Mouse (Mus musculus) left cerebral cortex, adult 9 months (tissue): ENCODE data around the gene Spta1.

Experiments used
- DNase-seq, 2 experiments: peaks; one replicate each; pipeline ENCODE4 v3.0.0; 2022; ENCODE audit warnings: low spot score in 2 of 2

Spta1 gene

DNA sequence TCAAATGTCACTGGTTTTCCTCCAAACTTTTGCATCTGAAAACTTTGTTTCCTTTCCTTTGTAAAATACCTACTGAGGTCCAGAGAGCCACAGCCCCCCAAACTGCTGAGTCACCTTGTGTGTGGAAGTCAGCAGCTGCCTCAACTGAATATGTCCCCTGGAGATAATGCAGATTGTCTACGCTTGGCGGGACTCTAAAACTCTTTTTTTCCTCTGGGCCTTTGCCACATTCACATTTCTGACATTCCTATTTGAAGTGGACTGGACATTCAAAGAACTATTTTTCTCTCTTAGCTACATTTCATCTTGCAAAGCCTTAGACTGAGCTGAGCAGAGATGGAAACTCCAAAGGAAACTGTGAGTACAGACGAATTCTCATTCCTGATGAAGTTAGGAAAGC is at the start of gene Spta1:
Gene Spta1 (plus strand): TSS at position 172 of the 400 bp plus-strand sequence.
- DNase-seq = no peak

DNA sequence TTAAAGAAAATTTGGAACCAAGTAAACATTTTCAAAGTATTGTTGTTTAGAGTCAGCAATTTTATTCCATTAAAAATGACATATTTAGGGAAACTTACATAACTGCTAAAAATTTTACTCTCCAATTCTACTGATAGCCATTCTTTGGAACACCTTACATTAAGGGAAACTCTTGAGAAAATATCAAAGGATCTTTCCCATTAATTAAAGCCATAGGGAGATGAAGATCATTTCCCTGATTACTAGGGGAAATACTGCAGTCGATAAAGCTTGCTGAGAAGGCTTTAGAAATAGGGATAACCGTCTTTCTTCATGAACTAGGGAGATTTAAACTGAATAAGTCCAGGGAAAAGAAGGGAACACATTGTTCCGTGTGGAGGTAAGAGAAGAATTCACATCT is 41.4 kb upstream of the Spta1 start, which contains the start of gene Olfr424:
Gene Olfr424 (plus strand): TSS at position 301 of the 400 bp plus-strand sequence.
- DNase-seq = no peak

DNA sequence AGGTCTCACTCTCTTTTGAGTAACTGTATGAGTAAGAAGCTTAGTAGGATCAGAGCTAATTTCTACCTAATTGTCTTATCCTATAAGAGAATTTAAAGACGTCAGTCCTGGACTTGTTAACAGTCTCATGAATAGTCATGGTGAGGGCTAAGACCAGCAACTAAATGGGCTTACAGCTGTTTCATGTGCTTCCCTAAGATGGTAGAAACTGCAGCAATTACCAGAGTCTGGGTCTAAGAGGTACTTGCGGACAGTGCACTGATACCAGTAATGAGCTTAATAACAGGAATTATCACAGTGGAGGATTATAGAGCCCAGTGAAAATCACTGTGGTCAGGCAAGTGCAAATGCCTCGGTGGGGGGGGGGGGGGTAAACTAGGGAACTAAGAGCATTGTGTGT is 40.6 kb upstream of the Spta1 start:
- DNase-seq = no peak

DNA sequence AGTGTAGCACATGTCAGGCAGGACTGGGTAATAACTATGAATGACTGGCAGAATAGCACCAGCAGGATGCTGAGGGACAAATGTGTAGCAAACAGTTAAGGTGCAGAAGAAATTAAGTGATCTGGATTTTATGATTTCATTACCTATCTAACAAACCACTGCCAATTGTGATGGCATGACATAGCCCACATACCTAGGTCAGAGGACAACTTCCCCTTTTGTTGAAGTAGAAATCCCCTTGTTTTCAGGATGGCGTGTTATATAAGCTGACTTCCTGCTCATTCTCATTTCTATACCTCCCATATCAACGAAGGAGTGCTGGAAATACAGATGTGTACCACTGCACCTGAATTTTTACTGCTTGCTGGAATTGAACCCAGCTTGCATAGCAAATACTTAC is 31.2 kb upstream of the Spta1 start:
- DNase-seq = no peak

DNA sequence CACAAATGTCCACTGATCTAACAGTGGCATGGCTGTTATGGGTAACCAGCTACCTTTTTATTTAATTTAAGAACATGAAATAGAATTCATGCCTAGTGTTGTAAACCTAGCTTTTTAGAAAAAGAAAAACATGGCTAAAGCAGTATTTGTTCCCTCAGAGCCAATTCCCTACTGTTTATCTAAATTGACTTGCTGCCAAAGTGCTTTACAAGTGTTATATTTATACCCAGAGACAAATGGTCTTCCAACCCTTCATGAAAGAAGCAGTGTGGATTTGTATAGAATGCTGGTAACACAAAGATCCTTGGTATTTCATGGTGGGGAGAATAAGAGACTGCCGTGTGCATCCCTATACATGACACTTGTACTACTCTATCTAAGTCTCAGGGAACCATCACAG is 25.9 kb upstream of the Spta1 start:
- DNase-seq = no peak

DNA sequence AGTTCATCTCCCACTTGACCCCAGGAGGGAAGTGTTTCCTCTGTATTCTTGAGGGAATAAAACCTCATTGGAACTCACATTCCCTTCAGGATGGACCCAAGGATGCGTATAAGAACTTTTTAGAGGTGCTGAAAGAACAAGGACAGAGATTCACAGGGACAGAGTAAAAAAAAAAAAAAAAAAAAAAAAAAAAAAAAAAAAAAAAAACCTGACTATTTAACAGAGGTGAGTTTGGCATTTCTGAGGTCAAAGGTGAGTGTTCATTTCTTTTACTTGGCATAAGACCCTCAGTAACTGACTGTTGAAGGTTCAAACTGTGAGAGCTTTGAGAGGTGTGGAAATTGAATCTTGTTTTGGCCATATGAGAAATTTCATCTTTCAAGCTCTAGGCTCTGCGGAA is 23.3 kb upstream of the Spta1 start:
- DNase-seq = no peak

DNA sequence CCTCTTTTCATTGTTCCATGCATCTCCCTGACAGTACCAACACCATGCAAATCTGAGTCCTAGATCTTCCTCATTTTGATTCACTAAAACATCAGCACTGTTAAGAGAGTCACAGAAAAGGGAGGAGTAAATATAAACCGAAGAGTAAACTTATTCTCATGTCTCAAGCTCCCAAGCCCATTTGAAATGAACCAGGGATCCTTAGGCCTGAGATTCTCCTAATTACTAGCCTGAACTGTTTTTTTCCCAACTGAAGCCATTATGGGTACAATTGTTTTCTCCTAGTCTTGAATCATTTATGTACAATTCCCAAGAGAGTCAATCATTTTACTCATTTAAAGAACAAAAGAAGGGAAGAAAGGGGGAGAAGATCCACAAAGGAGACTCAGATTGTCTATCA is 17.2 kb upstream of the Spta1 start, which contains the start of gene Olfr420:
Gene Olfr420 (plus strand): TSS at position 301 of the 400 bp plus-strand sequence.
- DNase-seq = no peak

DNA sequence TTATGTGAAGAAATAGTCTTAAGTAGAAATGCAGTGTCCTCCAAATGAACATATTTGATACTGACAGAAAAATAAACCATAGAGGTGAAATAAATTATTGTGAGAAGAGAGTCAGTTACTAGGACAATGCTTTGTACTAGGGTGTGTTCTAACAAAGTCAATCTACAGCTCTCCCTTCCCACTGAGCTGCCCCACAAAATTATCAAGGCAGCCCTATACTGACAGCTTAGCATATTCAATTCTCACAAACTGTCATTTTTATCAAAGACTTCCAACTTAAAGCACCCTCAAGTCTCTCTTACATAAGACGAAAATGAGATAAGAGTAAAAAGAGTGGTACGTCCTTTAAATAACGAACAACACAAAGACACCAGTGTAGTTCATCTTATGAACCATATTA is 15.0 kb upstream of the Spta1 start:
- DNase-seq = no peak

DNA sequence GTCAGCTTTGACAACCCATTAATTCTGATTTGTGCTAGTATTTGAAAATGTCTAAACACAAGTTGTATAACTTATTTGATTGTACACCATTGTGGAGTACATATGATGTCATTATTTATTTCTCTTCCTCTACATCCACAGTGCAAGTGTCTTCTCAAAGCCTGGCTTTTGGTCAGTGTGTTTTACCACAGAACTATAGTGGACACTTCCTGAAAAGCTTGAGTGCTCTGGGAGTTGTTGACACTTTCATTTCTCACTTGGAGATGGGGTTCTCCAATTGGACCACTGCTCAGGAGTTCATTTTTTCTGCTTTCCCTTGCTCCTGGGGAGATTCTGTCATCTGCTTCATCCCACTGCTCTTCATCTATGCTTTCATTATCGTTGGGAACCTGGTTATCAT is 14.1 kb upstream of the Spta1 start:
- no peak for DNase-seq

DNA sequence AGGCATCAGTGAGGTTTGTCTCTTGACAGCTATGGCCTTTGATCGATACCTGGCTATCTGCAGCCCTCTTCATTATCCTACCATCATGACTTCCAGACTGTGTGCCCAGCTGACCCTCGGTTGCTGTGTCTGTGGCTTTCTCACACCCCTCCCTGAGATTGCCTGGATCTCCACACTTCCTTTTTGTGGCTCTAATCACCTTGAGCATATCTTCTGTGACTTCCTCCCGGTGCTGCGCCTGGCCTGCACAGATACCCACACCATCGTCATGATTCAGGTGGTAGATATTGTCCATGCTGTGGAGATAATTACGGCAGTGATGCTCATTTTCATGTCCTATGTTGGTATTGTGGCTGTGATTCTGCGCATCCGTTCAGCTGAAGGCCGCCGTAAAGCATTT is 13.5 kb upstream of the Spta1 start:
- no peak for DNase-seq

DNA sequence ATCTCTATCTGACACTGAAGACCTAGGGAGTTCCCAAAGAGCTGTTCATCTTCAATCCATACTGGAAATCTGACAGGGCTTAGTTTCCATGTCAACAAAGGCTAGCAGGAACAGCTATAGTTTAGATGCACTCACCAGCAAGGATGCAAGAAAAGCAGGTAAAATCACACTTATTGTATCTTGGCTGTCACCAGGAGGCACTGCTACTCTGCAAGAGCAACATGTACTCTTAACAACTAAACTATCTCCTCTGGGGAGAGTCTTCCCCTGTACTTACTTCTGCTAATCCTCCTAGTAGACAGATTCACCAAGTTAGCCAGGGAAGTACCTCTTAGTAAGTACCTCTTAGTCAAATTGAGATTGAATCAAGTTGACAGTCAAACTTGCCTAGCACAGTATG is 3.6 kb upstream of the Spta1 start:
- DNase-seq = no peak

DNA sequence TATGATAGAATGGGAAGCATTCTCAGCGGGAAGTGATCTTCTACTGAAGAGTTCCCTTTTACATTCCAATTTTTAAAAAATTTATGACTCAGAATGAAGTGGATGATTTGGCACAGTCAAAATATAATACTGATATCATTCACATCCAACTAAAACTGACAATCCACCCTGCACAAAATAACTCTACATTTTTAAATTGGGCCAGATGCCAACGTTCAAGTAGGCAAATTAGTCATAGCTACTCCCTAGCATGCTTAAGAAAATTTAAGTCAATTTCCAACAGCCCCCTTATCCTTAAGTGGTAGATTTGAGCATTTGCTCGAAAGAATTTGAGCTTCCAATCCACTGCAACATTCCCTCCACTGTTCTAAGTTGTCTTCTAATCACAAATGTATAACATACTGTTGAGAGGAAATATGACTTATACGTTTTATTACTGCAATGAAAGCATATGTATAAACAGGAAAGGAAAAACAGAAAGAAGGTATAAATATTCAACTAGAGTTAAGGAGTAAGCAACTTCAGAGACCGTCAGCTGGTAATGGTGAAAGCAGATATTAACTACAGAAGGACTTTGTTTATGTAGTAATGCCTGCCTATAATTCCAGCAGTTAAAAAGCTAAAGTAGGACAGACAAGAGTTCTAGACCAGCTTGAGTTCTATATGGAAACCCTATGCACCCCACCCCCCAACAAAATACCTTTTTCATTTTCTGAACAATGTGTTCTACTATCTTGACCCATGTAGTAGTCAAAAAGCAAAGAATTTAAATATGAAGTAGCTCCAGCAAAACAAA is 1.7 kb upstream of the Spta1 start:
- no peak for DNase-seq

DNA sequence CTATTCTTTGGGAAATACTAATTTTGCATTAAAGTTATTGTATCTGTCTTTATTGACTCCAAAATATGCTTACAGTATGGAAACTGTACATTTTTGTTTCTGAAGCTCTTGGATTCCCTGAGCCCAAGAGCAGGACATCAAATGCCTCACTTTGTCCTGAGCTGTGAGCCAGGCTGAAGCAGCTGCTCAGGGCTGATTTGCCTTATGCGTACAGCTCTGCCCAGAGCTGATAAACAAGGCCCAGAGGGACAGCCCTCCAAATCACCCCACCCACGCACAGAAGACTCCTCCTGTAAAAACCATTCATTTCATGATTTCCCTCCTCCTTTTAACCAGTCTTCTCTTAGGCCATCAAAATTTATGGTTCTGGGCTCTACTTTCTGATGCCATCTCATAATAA is 1.0 kb upstream of the Spta1 start:
- no peak for DNase-seq

DNA sequence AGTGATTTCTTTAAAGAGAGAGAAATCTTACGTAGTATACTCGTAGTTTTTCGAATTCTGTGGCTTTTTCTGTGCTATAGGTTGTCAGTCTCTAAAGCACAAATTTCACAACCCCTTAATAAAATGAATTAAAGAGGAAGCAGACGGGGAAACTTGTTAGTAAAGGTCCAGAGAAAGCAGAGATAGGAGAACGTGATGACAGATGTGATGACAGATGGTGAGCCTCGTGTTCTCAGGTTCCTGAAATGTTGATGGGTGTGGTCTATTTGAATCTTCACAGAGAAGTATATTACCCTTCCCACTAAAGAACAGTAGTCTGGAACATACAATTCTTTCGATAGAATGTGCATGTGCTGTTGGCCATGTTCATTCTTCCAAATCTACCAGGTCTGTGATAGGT is 32.1 kb downstream of the Spta1 start:
- no peak for DNase-seq

DNA sequence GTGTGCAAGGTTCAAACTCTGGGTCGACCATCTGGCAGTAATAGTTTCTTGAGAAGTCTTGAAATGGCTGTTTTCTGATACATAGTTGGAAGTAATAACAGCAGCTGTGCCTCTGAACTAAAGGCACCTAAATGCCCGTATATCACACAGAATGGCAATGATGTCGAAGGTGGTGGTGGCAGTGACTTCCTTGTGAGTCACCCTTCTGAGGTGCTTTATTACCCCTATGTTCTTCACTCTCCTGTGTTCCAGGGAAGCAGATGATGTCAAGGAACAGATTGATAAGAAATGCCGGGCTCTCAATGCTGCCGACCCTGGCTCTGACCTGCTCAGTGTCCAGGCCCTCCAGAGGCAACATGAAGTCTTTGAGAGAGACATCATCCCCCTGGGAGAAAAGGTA is 39.7 kb downstream of the Spta1 start:
- DNase-seq = no peak

DNA sequence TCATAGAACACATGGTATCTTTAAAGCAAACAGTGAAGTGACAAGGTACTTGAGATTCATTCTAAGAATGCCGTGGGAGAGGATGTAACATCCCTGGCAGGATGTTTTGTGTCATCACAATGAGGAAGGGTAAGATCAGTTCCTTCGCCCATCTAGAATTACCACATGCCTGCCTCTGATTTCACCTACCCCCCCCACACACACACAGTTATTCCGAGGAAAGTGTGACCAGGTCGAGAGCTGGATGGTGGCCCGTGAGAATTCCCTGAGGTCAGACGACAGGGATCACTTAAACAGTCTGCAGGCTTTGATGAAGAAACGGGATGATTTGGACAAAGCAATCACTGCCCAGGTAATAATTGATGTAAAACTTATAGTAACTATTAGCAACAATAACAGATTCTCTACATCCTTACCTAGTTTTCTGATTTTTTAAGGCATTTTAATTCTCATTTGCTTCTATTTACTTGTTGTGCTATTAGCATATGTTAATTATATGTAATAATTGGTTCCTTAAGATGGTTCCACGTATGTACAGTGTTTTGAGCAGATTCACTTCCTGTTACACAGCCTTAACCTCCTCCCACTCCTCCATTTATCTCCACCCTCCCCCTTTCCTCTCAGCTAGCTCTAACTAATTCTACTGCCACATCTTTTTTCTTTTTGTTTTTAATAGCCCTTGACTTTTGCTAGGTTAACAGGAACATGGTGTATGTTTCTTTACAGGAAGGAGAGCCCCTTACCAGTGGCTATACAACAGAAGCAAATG is 42.9 kb downstream of the Spta1 start:
- no peak for DNase-seq

DNA sequence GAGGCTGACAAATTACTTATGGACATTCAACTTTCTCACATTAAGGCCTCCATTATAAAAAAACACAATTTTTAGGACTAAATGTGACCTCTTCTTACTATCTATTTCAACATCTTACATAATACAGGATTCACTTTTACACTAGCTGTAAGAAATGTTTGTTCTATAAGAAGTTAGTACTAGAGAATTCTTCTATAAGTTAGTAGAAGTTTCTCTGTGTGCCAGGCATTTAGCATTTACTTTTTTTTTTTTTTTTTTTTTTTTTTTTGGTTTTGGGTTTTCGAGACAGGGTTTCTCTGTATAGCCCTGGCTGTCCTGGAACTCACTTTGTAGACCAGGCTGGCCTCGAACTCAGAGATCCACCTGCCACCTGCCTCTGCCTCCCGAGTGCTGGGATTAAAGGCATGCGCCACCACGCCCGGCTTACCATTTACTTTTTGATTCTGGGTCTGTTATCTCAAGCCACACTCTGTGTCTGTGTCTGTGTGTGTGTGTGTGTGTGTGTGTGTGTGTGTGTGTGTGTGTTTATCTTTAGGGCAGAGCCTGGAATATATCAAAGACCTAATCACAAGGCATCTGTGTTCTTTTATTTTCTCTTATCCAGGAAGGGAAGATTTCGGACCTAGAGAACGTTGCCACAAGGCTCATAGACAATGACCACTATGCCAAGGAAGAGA is 44.1 kb downstream of the Spta1 start:
- no peak for DNase-seq

DNA sequence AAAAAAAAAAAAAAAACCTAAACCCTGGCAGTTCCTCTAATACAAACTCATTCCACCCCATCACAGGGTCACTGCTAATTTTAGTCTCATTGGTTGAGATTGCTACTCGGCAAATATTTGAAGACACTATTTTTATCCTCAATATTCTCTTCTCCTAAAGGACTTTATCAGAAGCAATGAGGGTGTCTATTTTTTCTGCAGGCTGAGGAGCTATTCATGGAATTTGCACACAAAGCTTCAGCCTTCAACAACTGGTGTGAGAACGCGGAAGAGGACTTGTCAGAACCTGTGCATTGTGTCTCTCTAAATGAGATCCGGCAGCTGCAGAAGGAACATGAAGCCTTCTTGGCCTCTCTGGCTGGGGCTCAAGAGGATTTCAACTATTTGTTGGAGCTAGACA is 67.3 kb downstream of the Spta1 start:
- no peak for DNase-seq

DNA sequence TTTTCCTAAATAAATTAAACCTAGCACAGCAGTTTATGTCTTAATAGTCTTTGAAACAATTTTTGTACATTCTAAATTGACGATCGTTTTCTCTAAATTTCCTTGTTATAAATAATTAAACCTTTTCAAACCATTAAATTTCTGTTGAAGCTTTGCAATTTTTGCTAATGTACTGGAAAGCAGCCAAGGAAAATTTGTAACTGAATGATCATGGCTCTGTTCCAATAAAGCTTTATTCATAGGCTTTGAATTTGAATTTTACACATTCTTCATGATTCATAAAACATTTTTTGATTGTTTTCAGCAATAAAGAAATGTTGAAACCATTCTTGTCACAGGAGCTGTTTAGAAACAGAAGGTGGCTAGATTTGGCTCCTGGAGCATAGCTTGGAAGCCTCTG is 72.0 kb downstream of the Spta1 start:
- no peak for DNase-seq

DNA sequence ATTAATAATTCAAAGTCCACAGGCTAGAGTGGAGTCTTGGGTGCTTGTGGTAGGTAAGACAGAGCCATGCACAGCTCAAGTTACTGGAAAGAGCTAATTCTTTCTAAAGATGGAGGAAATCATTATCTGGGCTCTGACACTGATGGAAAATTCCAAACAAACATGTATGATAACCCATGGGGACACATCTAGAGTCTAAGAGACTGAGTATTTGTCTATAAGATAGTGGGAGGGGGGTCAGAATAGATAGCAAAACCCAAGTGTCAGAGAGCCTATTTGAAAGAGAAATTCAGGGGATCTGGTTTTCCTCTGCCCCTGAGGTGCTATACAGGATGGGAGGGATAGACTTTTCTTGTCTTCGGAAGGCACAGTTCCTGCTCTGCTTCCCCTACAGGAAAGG is 73.5 kb downstream of the Spta1 start:
- no peak for DNase-seq

DNA sequence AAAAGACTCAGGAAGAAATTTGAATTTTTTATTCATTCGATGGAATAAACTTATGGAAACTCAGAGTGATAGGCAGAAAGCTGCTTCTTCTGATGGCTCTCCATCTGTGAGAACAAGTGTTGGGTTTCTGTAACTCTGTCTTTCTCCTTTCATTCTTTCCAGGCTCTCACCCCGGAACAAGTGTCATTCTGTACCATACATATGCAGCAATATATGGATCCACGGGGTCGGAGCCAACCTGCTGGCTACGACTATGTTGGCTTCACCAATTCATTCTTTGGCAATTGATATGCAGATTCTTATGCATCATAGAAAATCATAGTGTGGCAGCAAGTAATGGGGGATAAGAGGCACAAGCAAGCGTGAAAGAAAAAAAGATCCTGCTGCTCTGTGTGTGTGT is 74.6 kb downstream of the Spta1 start:
- no peak for DNase-seq

DNA sequence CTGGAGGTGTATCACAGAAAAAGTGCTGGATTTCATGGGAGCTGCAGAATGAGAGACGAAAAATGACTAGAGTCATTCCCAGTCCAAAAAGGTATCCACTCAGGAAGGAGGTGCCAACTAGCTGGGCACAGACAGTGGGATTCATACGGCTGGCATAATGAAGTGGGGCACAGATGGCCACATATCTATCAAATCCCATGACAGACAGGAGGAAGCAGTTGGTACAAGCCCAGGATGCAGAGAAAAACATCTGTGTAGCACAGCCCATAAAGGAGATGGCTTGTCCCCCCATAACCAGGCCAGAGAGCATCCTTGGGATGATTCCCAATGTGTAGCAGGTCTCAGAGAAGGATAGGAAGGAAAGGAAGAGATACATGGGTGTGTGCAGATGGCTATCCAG is 77.8 kb downstream of the Spta1 start:
- DNase-seq = no peak

DNA sequence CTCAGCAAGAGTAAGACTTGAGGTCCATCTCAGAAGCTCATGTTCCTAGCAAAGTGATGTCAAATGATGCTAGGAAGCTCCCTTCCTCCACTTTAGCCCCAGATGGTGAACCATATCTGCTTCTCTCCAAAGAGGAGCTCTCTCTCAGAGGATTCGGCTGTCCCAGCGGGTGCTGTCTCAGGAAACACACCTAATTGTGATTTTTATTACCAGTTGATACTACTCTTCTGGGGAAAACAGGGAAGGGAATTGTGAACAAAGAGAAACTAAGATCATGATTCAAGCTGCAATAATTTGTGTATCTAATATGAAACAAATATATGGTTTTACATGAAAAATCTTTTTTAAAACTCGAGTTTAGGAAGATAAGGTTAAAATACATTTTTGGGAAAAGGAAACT is 79.4 kb downstream of the Spta1 start, which contains the start of gene Olfr419:
Gene Olfr419 (minus strand): TSS at position 101 of the 400 bp plus-strand sequence.
- DNase-seq = no peak
